9 mouse cellular contexts compared by ENCODE assay signal in genomic region chr19:4855470-4855820, GRCm38 (mm10). TPM values are rescaled to one million over a fixed set of nuclear protein-coding genes. Genes with fewer than 3 reads are reported as not detected.
DNase-seq lines count a peak whose midpoint lies in the region; ATAC-seq lines count a peak whose summit lies in the region.
"Had no signal": no experiment of that assay in that cellular context is flagged by ENCODE, and none has a peak within 500 bp of the region (broad histone marks: within the 10 kb centered on the region; RNA-seq: fewer than 3 reads in every experiment).

No protein-coding gene starts in this region.

- 3% methylated on average over 14 of the region's 14 CpGs for WGBS in lung, embryonic 15.5 days
- 1% methylated on average over 14 of the region's 14 CpGs for WGBS in forebrain, embryonic 12.5 days
- 3% methylated on average over 14 of the region's 14 CpGs for WGBS in limb, embryonic 10.5 days
- WGBS in neural tube, embryonic 14.5 days = under 1% methylated on average over 14 of the region's 14 CpGs

- H3K4me2 ChIP-seq in lung, embryonic 15.5 days = peak overlapping the region; percentile 95
- H3K4me2 ChIP-seq in forebrain, embryonic 12.5 days = peak overlapping the region; percentile 99
- H3K4me2 ChIP-seq in neural tube, embryonic 14.5 days (ENCODE audit: low read depth, low read length) = peak overlapping the region; percentile 98

- peak overlapping the region; percentile 51 for H3K4me3 ChIP-seq in lung, embryonic 15.5 days
- H3K4me3 ChIP-seq in forebrain, embryonic 12.5 days (replicated peaks) = peak overlapping the region; percentile 59
- H3K4me3 ChIP-seq in limb, embryonic 10.5 days = peak overlapping the region; percentile 65
- peak overlapping the region; percentile 71 for H3K4me3 ChIP-seq in neural tube, embryonic 14.5 days (ENCODE audit: low read depth, low read length)

- ATAC-seq in lung, embryonic 15.5 days (ENCODE audit: borderline replicate concordance, extremely low read depth, low FRiP score, low TSS enrichment) = 0 out of 2 replicates have a peak, but pooled peaks have one; percentile 19
- no peak; the same call in 1 of the 2 replicates for ATAC-seq in forebrain, embryonic 12.5 days (ENCODE audit: low FRiP score)
- ATAC-seq in neural tube, embryonic 14.5 days (ENCODE audit: low read depth) = peak; percentile 57

- no peak overlapping the region for H3K27ac ChIP-seq in lung, embryonic 15.5 days
- peak overlapping the region; percentile 51; the same call in 1 of the 2 replicates for H3K27ac ChIP-seq in forebrain, embryonic 12.5 days
- peak overlapping the region; percentile 66 for H3K27ac ChIP-seq in limb, embryonic 10.5 days
- H3K27ac ChIP-seq in neural tube, embryonic 14.5 days (ENCODE audit: low read depth, low read length) = peak overlapping the region; percentile 40; the same call in 1 of the 2 replicates

- no peak for DNase-seq in lung, adult 18-20 months
- DNase-seq in limb, embryonic 10.5 days (ENCODE audit: low spot score) = no peak
- DNase-seq in frontal cortex, adult 2 months (ENCODE audit: extremely low spot score in 1 of 2, low spot score in 1 of 2) = no peak
- no peak for DNase-seq in layer of hippocampus, postnatal 36 days
- no peak for DNase-seq in embryo, embryonic 11 days

- no peaks in the 10 kb centered on the region for H3K9me3 ChIP-seq in lung, embryonic 15.5 days
- H3K9me3 ChIP-seq in forebrain, embryonic 12.5 days = no peaks in the 10 kb centered on the region
- no peaks in the 10 kb centered on the region for H3K9me3 ChIP-seq in limb, embryonic 10.5 days (replicated peaks)
- H3K9me3 ChIP-seq in neural tube, embryonic 14.5 days (ENCODE audit: control insufficient read depth, low read length) = no peaks in the 10 kb centered on the region

- peak overlapping the region; percentile 52 for H3K9ac ChIP-seq in lung, embryonic 15.5 days
- peak overlapping the region; percentile 65 for H3K9ac ChIP-seq in forebrain, embryonic 12.5 days
- peak overlapping the region; percentile 74 for H3K9ac ChIP-seq in neural tube, embryonic 14.5 days (replicated peaks; ENCODE audit: low read depth, low read length)

- peaks cover 10% of the 10 kb centered on the region for H3K4me1 ChIP-seq in lung, embryonic 15.5 days
- H3K4me1 ChIP-seq in forebrain, embryonic 12.5 days = peaks cover 15% of the 10 kb centered on the region
- H3K4me1 ChIP-seq in limb, embryonic 10.5 days = peaks cover 17% of the 10 kb centered on the region
- peaks cover 12% of the 10 kb centered on the region; the same call in 1 of the 2 replicates for H3K4me1 ChIP-seq in neural tube, embryonic 14.5 days (ENCODE audit: control insufficient read depth, insufficient read depth, low read length)

- no peaks in the 10 kb centered on the region for H3K36me3 ChIP-seq in lung, embryonic 15.5 days
- H3K36me3 ChIP-seq in forebrain, embryonic 12.5 days (replicated peaks) = no peaks in the 10 kb centered on the region; the same call in 1 of the 2 replicates
- no peaks in the 10 kb centered on the region for H3K36me3 ChIP-seq in limb, embryonic 10.5 days
- no peaks in the 10 kb centered on the region for H3K36me3 ChIP-seq in neural tube, embryonic 14.5 days (ENCODE audit: control insufficient read depth, insufficient read depth, low read length)

- H3K27me3 ChIP-seq in lung, embryonic 15.5 days = peaks cover 23% of the 10 kb centered on the region; the same call in 1 of the 2 replicates
- peaks cover 12% of the 10 kb centered on the region; the same call in 1 of the 2 replicates for H3K27me3 ChIP-seq in forebrain, embryonic 12.5 days
- H3K27me3 ChIP-seq in limb, embryonic 10.5 days (ENCODE audit: low read depth, poor library complexity, severe bottlenecking) = peaks cover 13% of the 10 kb centered on the region; the same call in 1 of the 2 replicates
- H3K27me3 ChIP-seq in neural tube, embryonic 14.5 days (ENCODE audit: control insufficient read depth, insufficient read depth, low read length) = no peaks in the 10 kb centered on the region

RNA-seq across cellular contexts. Expression of gene Ctsf, which starts 0.5 kb away (rescaled TPM):
- 21.8 and 25.3 TPM in 2 replicates for polyA plus RNA-seq in lung, embryonic 15.5 days (2015; fragmentation: Nextera tagmentation; extraction: Ambion mirVana)
- polyA plus RNA-seq in forebrain, embryonic 12.5 days (2016; fragmentation: Nextera tagmentation; extraction: Ambion mirVana) = 30.0 and 30.9 TPM in 2 replicates
- polyA plus RNA-seq in limb, embryonic 10.5 days (2016; fragmentation: Nextera tagmentation; extraction: Ambion mirVana) = 13.3 and 18.5 TPM in 2 replicates
- 75.8 and 76.9 TPM in 2 replicates for polyA plus RNA-seq in neural tube, embryonic 14.5 days (2014; fragmentation: Nextera tagmentation; extraction: Ambion mirVana)
- polyA plus RNA-seq in frontal cortex, adult 2 months (2012; rRNA removed) = 138 and 145 TPM in 2 replicates
- 100 to 1,000 TPM; 102 to 112 TPM for total RNA-seq in layer of hippocampus, postnatal 36 days (2021)

RNA-seq across cellular contexts. Expression of gene Ccdc87, which starts 16.3 kb away (rescaled TPM):
- polyA plus RNA-seq in lung, embryonic 15.5 days (2015; fragmentation: Nextera tagmentation; extraction: Ambion mirVana) = 0.20 and 0.33 TPM in 2 replicates
- polyA plus RNA-seq in forebrain, embryonic 12.5 days (2016; fragmentation: Nextera tagmentation; extraction: Ambion mirVana) = 0.19 TPM in 2 replicates
- polyA plus RNA-seq in limb, embryonic 10.5 days (2016; fragmentation: Nextera tagmentation; extraction: Ambion mirVana) = not detected in 2 replicates
- 0.48 and 0.58 TPM in 2 replicates for polyA plus RNA-seq in neural tube, embryonic 14.5 days (2014; fragmentation: Nextera tagmentation; extraction: Ambion mirVana)
- 1.6 and 1.9 TPM in 2 replicates for polyA plus RNA-seq in frontal cortex, adult 2 months (2012; rRNA removed)
- 1 to 10 TPM; 1.6 to 2.0 TPM for total RNA-seq in layer of hippocampus, postnatal 36 days (2021)
- total RNA-seq: gastrocnemius, postnatal 25 days had no signal

RNA-seq across cellular contexts. Expression of gene Ccs, which starts 16.3 kb away (rescaled TPM):
- 51.2 and 53.3 TPM in 2 replicates for polyA plus RNA-seq in lung, embryonic 15.5 days (2015; fragmentation: Nextera tagmentation; extraction: Ambion mirVana)
- 34.6 and 37.9 TPM in 2 replicates for polyA plus RNA-seq in forebrain, embryonic 12.5 days (2016; fragmentation: Nextera tagmentation; extraction: Ambion mirVana)
- polyA plus RNA-seq in limb, embryonic 10.5 days (2016; fragmentation: Nextera tagmentation; extraction: Ambion mirVana) = 48.9 and 55.3 TPM in 2 replicates
- polyA plus RNA-seq in neural tube, embryonic 14.5 days (2014; fragmentation: Nextera tagmentation; extraction: Ambion mirVana) = 36.4 and 38.1 TPM in 2 replicates
- polyA plus RNA-seq in frontal cortex, adult 2 months (2012; rRNA removed) = 52.4 and 58.4 TPM in 2 replicates
- 10 to 100 TPM; 36.6 to 37.1 TPM for total RNA-seq in layer of hippocampus, postnatal 36 days (2021)

RNA-seq across cellular contexts. Expression of gene Actn3, which starts 22.3 kb away (rescaled TPM):
- polyA plus RNA-seq in lung, embryonic 15.5 days (2015; fragmentation: Nextera tagmentation; extraction: Ambion mirVana) = 1.6 and 3.6 TPM in 2 replicates
- polyA plus RNA-seq in forebrain, embryonic 12.5 days (2016; fragmentation: Nextera tagmentation; extraction: Ambion mirVana) = 1.2 and 1.3 TPM in 2 replicates
- 1.6 and 2.7 TPM in 2 replicates for polyA plus RNA-seq in limb, embryonic 10.5 days (2016; fragmentation: Nextera tagmentation; extraction: Ambion mirVana)
- 2.2 and 2.8 TPM in 2 replicates for polyA plus RNA-seq in neural tube, embryonic 14.5 days (2014; fragmentation: Nextera tagmentation; extraction: Ambion mirVana)
- 0.76 and 1.2 TPM in 2 replicates for polyA plus RNA-seq in frontal cortex, adult 2 months (2012; rRNA removed)
- total RNA-seq in layer of hippocampus, postnatal 36 days (2021) = 1 to 10 TPM in 1 of 2 experiments, under 1 TPM in 1; 0.87 to 1.4 TPM

RNA-seq across cellular contexts. Expression of gene Zdhhc24, which starts 23.0 kb away (rescaled TPM):
- polyA plus RNA-seq in lung, embryonic 15.5 days (2015; fragmentation: Nextera tagmentation; extraction: Ambion mirVana) = 10.0 and 10.6 TPM in 2 replicates
- polyA plus RNA-seq in forebrain, embryonic 12.5 days (2016; fragmentation: Nextera tagmentation; extraction: Ambion mirVana) = 17.4 and 17.5 TPM in 2 replicates
- polyA plus RNA-seq in limb, embryonic 10.5 days (2016; fragmentation: Nextera tagmentation; extraction: Ambion mirVana) = 7.0 and 8.5 TPM in 2 replicates
- 19.1 and 19.4 TPM in 2 replicates for polyA plus RNA-seq in neural tube, embryonic 14.5 days (2014; fragmentation: Nextera tagmentation; extraction: Ambion mirVana)
- polyA plus RNA-seq in frontal cortex, adult 2 months (2012; rRNA removed) = 40.9 and 41.3 TPM in 2 replicates
- total RNA-seq in layer of hippocampus, postnatal 36 days (2021) = 10 to 100 TPM; 26.4 to 27.1 TPM
